Mouse (Mus musculus) forebrain, embryonic 11.5 days (tissue): ENCODE results near the gene Sacm1l. TPM values are rescaled to one million over a fixed set of nuclear protein-coding genes. Genes with fewer than 3 reads are reported as not detected.

Source experiments
- ATAC-seq: fragments of 200-750 bp; cut with Nextera tagmentation; replicated peaks from 2 replicates; pipeline ENCODE4 v1.8.0; 2017; ENCODE audit warnings: moderate TSS enrichment; ENCODE audit not compliant: low FRiP score
- DNase-seq: peaks from one replicate; pipeline ENCODE4 v3.0.0-alpha.2; 2017; ENCODE audit warnings: low spot score
- H3K27ac ChIP-seq: fragments of 300-500 bp; sonication (generic); 2 replicates; pipeline ENCODE4 v1.5.1; 2014; ENCODE audit warnings: low read depth, low read length
- H3K27me3 ChIP-seq: fragments of 300-500 bp; sonication (generic); 2 replicates; pipeline ENCODE4 v1.6.1; 2014; ENCODE audit warnings: mild to moderate bottlenecking, low read length, mixed read lengths; ENCODE audit not compliant: control insufficient read depth, insufficient read depth
- H3K36me3 ChIP-seq: fragments of 300-500 bp; sonication (generic); 2 replicates; pipeline ENCODE4 v1.6.1; 2014; ENCODE audit warnings: mild to moderate bottlenecking, low read length, moderate library complexity, mixed read lengths; ENCODE audit not compliant: control insufficient read depth, insufficient read depth
- H3K4me1 ChIP-seq: fragments of 300-500 bp; sonication (generic); replicated peaks from 2 replicates; pipeline ENCODE4 v1.6.1; 2014; ENCODE audit warnings: low read length, mixed read lengths; ENCODE audit not compliant: control insufficient read depth, insufficient read depth
- H3K4me2 ChIP-seq: fragments of 300-500 bp; sonication (generic); 2 replicates; pipeline ENCODE4 v1.6.1; 2014; ENCODE audit warnings: low read depth, mild to moderate bottlenecking, low read length, moderate library complexity, mixed read lengths; ENCODE audit not compliant: severe bottlenecking
- H3K4me3 ChIP-seq: fragments of 300-500 bp; sonication (generic); 2 replicates; pipeline ENCODE4 v1.5.1; 2014; ENCODE audit warnings: low read depth, low read length
- H3K9ac ChIP-seq: fragments of 300-500 bp; sonication (generic); 2 replicates; pipeline ENCODE4 v1.6.1; 2014; ENCODE audit warnings: low read length
- H3K9me3 ChIP-seq: fragments of 300-500 bp; sonication (generic); 2 replicates; pipeline ENCODE4 v1.6.1; 2016; ENCODE audit warnings: low read length, mixed read lengths; ENCODE audit not compliant: control insufficient read depth
- WGBS: fragments of 180-500 bp; shearing (Covaris S2); extraction: QIAGEN DNeasy Blood & Tissue Kit; methylation state at CpG from one replicate; pipeline ENCODE4 v1.1.7; 2014; 5-methylcytosine and 5-hydroxymethylcytosine counted together
- polyA plus RNA-seq: library from polyadenylated mRNA; unstranded; fragments of >200 nt; fragmentation: Nextera tagmentation; extraction: Ambion mirVana; gene quantifications from 2 replicates; pipeline ENCODE4 v1.2.1, GENCODE M21; 2014

Sacm1l gene
- 44.6 and 46.4 TPM in 2 replicates for polyA plus RNA-seq

GRCm38 (mm10) chr9:123529392-123530157 lies at the start of gene Sacm1l:
Gene Sacm1l (plus strand): TSS chr9:123529759.
- Histone ChIP-seq H3K36me3 (no peaks in the 10 kb centered on the region), H3K4me1 (no peaks in the 10 kb centered on the region; the same call in 1 of the 2 replicates), H3K9ac (peak within 1 kb of the TSS; percentile 78), H3K9me3 (no peaks in the 10 kb centered on the region), H3K27ac (peak within 1 kb of the TSS; percentile 86), H3K27me3 (no peaks in the 10 kb centered on the region), H3K4me2 (peak within 1 kb of the TSS; percentile 71), H3K4me3 (peak within 1 kb of the TSS; percentile 78)
- peak; percentile 99 for DNase-seq
- ATAC-seq: peak; percentile 99
- WGBS: under 1% methylated on average over 76 of the region's 79 CpGs

GRCm38 (mm10) chr9:123479876-123480252 lies 49.7 kb upstream of the Sacm1l start:
- DNase-seq (no peak), ATAC-seq (no peak)
- Histone ChIP-seq H3K27me3 (no peaks in the 10 kb centered on the region), H3K9me3 (no peaks in the 10 kb centered on the region), H3K36me3 (peaks cover 2% of the 10 kb centered on the region; the same call in 1 of the 2 replicates), H3K9ac (peak overlapping the region; percentile 57; the same call in 1 of the 2 replicates), H3K4me1 (peaks cover 20% of the 10 kb centered on the region), H3K27ac (no peak overlapping the region), H3K4me2 (peak overlapping the region; percentile 55), H3K4me3 (peak overlapping the region; percentile 42)
- WGBS: 87% methylated on average over 8 of the region's 8 CpGs

GRCm38 (mm10) chr9:123480253-123480921 lies 49.2 kb upstream of the Sacm1l start:
- peaks cover 2% of the 10 kb centered on the region; the same call in 1 of the 2 replicates for H3K36me3 ChIP-seq
- peaks cover 20% of the 10 kb centered on the region for H3K4me1 ChIP-seq
- WGBS: 89% methylated on average over 18 of the region's 18 CpGs
- ATAC-seq (no peak), DNase-seq (no peak)
- no peak overlapping the region for H3K9ac ChIP-seq
- H3K4me3 ChIP-seq: peak overlapping the region; percentile 42
- H3K27ac ChIP-seq: no peak overlapping the region
- no peaks in the 10 kb centered on the region for H3K27me3 ChIP-seq
- peak overlapping the region; percentile 55 for H3K4me2 ChIP-seq
- no peaks in the 10 kb centered on the region for H3K9me3 ChIP-seq

GRCm38 (mm10) chr9:123481136-123481535 lies 48.4 kb upstream of the Sacm1l start:
- no peak overlapping the region for H3K9ac ChIP-seq
- H3K36me3 ChIP-seq: peaks cover 2% of the 10 kb centered on the region; the same call in 1 of the 2 replicates
- no peak for ATAC-seq

GRCm38 (mm10) chr9:123483598-123483997 lies 46.0 kb upstream of the Sacm1l start:
- Histone ChIP-seq H3K9me3 (no peaks in the 10 kb centered on the region), H3K4me2 (no peak overlapping the region), H3K36me3 (peaks cover 2% of the 10 kb centered on the region; the same call in 1 of the 2 replicates), H3K4me3 (no peak overlapping the region), H3K4me1 (peaks cover 17% of the 10 kb centered on the region), H3K27ac (no peak overlapping the region), H3K27me3 (no peaks in the 10 kb centered on the region), H3K9ac (no peak overlapping the region)
- ATAC-seq (no peak), DNase-seq (no peak)
- WGBS: 100% methylated on average over 1 of the region's 1 CpGs

More at GRCm38 (mm10) chr9:123481136-123481535, 48.4 kb upstream of the Sacm1l start:
- peaks cover 20% of the 10 kb centered on the region for H3K4me1 ChIP-seq
- H3K27me3 ChIP-seq: no peaks in the 10 kb centered on the region
- no peaks in the 10 kb centered on the region for H3K9me3 ChIP-seq
- H3K4me3 ChIP-seq: peak overlapping the region; percentile 42; the same call in 1 of the 2 replicates
- WGBS: 85% methylated on average over 7 of the region's 7 CpGs
- no peak overlapping the region for H3K27ac ChIP-seq
- no peak for DNase-seq
- peak overlapping the region; percentile 55 for H3K4me2 ChIP-seq

- DNase-seq (no peak), ATAC-seq (no peak)
- Histone ChIP-seq H3K4me3 (no peak overlapping the region), H3K27me3 (no peaks in the 10 kb centered on the region), H3K9ac (no peak overlapping the region), H3K27ac (no peak overlapping the region), H3K36me3 (peaks cover 2% of the 10 kb centered on the region; the same call in 1 of the 2 replicates), H3K4me2 (no peak overlapping the region), H3K9me3 (no peaks in the 10 kb centered on the region), H3K4me1 (peaks cover 15% of the 10 kb centered on the region)
- WGBS: 89% methylated on average over 3 of the region's 3 CpGs
These were observed 44.7 kb upstream of the Sacm1l start for GRCm38 (mm10) chr9:123484830-123485229.

GRCm38 (mm10) chr9:123485561-123485960 lies 44.0 kb upstream of the Sacm1l start:
- ATAC-seq: no peak
- DNase-seq: no peak
- Histone ChIP-seq H3K4me3 (no peak overlapping the region), H3K9ac (no peak overlapping the region), H3K27me3 (no peaks in the 10 kb centered on the region), H3K4me1 (peaks cover 9% of the 10 kb centered on the region), H3K36me3 (peaks cover 2% of the 10 kb centered on the region; the same call in 1 of the 2 replicates), H3K27ac (no peak overlapping the region), H3K4me2 (no peak overlapping the region), H3K9me3 (no peaks in the 10 kb centered on the region)
- 93% methylated on average over 4 of the region's 4 CpGs for WGBS

GRCm38 (mm10) chr9:123486635-123487034 lies 42.9 kb upstream of the Sacm1l start:
- peaks cover 2% of the 10 kb centered on the region; the same call in 1 of the 2 replicates for H3K36me3 ChIP-seq
- WGBS: 83% methylated on average over 3 of the region's 3 CpGs
- DNase-seq (no peak), ATAC-seq (no peak)
- H3K9ac ChIP-seq: no peak overlapping the region
- no peaks in the 10 kb centered on the region for H3K27me3 ChIP-seq
- no peaks in the 10 kb centered on the region for H3K9me3 ChIP-seq
- peaks cover 5% of the 10 kb centered on the region for H3K4me1 ChIP-seq
- no peak overlapping the region for H3K27ac ChIP-seq
- H3K4me3 ChIP-seq: no peak overlapping the region
- no peak overlapping the region for H3K4me2 ChIP-seq
